Mouse (Mus musculus) lung, postnatal 36 days (tissue): ENCODE results near the gene 4933434E20Rik.

Experiments used
- DNase-seq: peaks from one replicate; pipeline ENCODE4 v3.0.0; 2022; ENCODE audit warnings: mixed read lengths

4933434E20Rik gene

GRCm38 (mm10) chr3:90051441-90052350, at the start of gene 4933434E20Rik:
TSS of gene 4933434E20Rik (plus strand) at chr3:90051636.
- peak; percentile 47 for DNase-seq

GRCm38 (mm10) chr3:90004091-90004796, 47.2 kb upstream of the 4933434E20Rik start:
- DNase-seq, result no peak

GRCm38 (mm10) chr3:90010291-90010690, 41.1 kb upstream of the 4933434E20Rik start:
- DNase-seq, result no peak

- DNase-seq, result no peak
These were observed 34.8 kb upstream of the 4933434E20Rik start for GRCm38 (mm10) chr3:90016626-90017025.

GRCm38 (mm10) chr3:90034653-90035052, 16.8 kb upstream of the 4933434E20Rik start:
- no peak for DNase-seq

GRCm38 (mm10) chr3:90036263-90036662, 15.2 kb upstream of the 4933434E20Rik start:
- no peak for DNase-seq

- no peak for DNase-seq
These were observed 1.7 kb upstream of the 4933434E20Rik start for GRCm38 (mm10) chr3:90049691-90050090.

- peak; percentile 97 for DNase-seq
These were observed 1.2 kb downstream of the 4933434E20Rik start, which contains the start of gene Ubap2l for GRCm38 (mm10) chr3:90052351-90053241. TSS of gene Ubap2l (minus strand) at chr3:90052628.

GRCm38 (mm10) chr3:90061549-90061948, 10.1 kb downstream of the 4933434E20Rik start:
- peak; percentile 34 for DNase-seq

- no peak for DNase-seq
These were observed 11.1 kb downstream of the 4933434E20Rik start for GRCm38 (mm10) chr3:90062539-90062938.

GRCm38 (mm10) chr3:90064383-90064782, 12.9 kb downstream of the 4933434E20Rik start:
- DNase-seq, result no peak

- DNase-seq, result peak; percentile 70
These were observed 14.1 kb downstream of the 4933434E20Rik start for GRCm38 (mm10) chr3:90065553-90065952.

- no peak for DNase-seq
These were observed 16.4 kb downstream of the 4933434E20Rik start for GRCm38 (mm10) chr3:90067851-90068250.

- no peak for DNase-seq
These were observed 18.3 kb downstream of the 4933434E20Rik start for GRCm38 (mm10) chr3:90069688-90070087.

- DNase-seq, result no peak
These were observed 20.9 kb downstream of the 4933434E20Rik start, which contains the start of gene Tpm3 for GRCm38 (mm10) chr3:90072294-90072693. TSS of gene Tpm3 (plus strand) at chr3:90072649.

GRCm38 (mm10) chr3:90076921-90077716, 25.7 kb downstream of the 4933434E20Rik start:
- peak; percentile 91 for DNase-seq

- DNase-seq, result no peak
These were observed 26.8 kb downstream of the 4933434E20Rik start for GRCm38 (mm10) chr3:90078224-90078623.

GRCm38 (mm10) chr3:90079133-90079762, 27.8 kb downstream of the 4933434E20Rik start:
- DNase-seq, result peak; percentile 99

- DNase-seq, result peak; percentile 86
These were observed 28.5 kb downstream of the 4933434E20Rik start for GRCm38 (mm10) chr3:90079763-90080497.

- DNase-seq, result no peak
These were observed 29.0 kb downstream of the 4933434E20Rik start for GRCm38 (mm10) chr3:90080498-90080863.
